Mouse (Mus musculus): ENCODE results near the gene Dgkd. TPM values are rescaled to one million over a fixed set of nuclear protein-coding genes. Genes with fewer than 3 reads are reported as not detected.

The Dgkd gene
- polyA plus RNA-seq, 1 experiment from 2014 or later: 38.4 TPM

DNA sequence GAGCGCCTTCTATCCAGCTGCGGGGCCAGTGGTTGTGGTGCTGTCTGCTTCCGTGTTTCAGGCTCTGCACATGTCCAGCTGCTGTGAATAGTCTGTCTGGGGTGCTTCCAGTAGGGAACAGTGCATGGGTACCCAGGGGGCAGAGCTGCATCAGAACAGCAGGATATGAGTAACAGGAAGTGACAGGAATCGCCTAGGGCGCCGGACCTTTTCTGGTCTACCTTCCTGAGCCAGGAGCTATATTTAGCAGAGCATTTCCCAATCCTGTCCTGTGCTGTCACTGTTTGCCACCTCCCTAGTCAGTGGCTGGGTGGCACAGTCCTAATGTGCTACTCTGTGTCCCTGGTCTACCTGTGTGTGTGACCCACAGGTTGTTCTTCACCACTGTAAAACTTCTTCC, 47.9 kb downstream of the Dgkd start:
- H3K4me3 ChIP-seq (ENCODE audit: low read depth, low read length): no peak overlapping the region
- DNase-seq (ENCODE audit: low spot score): no peak
- no peaks in the 10 kb centered on the region for H3K4me1 ChIP-seq (replicated peaks; ENCODE audit: control insufficient read depth, insufficient read depth, low read length)
- H3K4me2 ChIP-seq (ENCODE audit: low read length): no peak overlapping the region
- 0 out of 2 replicates have a peak, but pooled peaks cover 3% of the 10 kb centered on the region for H3K36me3 ChIP-seq (ENCODE audit: control insufficient read depth, insufficient read depth, low read length)
- 85% methylated on average over 6 of the region's 6 CpGs for whole genome bisulfite sequencing
- H3K9me3 ChIP-seq (ENCODE audit: control insufficient read depth, low read length): no peaks in the 10 kb centered on the region
- H3K27ac ChIP-seq (ENCODE audit: low read depth): no peak overlapping the region
- no peaks in the 10 kb centered on the region for H3K27me3 ChIP-seq (replicated peaks; ENCODE audit: control insufficient read depth, insufficient read depth, low read length)
- no peak for ATAC-seq (replicated peaks; ENCODE audit: low FRiP score, low TSS enrichment, low read depth)
- no peak overlapping the region for H3K9ac ChIP-seq (ENCODE audit: low read length)

DNA sequence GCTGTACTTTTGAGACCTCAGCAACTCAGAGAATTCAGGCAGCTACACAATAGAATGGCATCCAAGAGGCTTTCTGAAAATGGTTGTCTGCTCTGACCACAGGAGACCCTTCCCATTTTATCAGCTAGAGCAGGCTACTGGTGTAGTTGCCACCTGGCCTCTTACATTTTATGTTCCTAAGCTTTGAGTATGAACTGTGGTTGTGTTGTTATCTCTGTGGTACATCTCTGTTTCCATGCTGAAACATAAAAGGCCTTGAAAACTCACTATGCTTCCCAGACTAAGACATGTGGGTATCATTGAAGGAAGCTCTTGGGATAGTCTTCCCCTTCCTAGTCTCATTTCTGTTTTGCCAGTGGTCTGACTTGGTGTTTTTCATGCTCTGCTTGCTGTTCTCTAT, 49.1 kb downstream of the Dgkd start:
- Histone ChIP-seq H3K9me3 (ENCODE audit: control insufficient read depth, low read length) (no peaks in the 10 kb centered on the region), H3K4me1 (replicated peaks; ENCODE audit: control insufficient read depth, insufficient read depth, low read length) (no peaks in the 10 kb centered on the region), H3K4me3 (ENCODE audit: low read depth, low read length) (no peak overlapping the region), H3K4me2 (ENCODE audit: low read length) (no peak overlapping the region), H3K27ac (ENCODE audit: low read depth) (no peak overlapping the region), H3K27me3 (replicated peaks; ENCODE audit: control insufficient read depth, insufficient read depth, low read length) (no peaks in the 10 kb centered on the region), H3K36me3 (ENCODE audit: control insufficient read depth, insufficient read depth, low read length) (0 out of 2 replicates have a peak, but pooled peaks cover 3% of the 10 kb centered on the region), H3K9ac (ENCODE audit: low read length) (no peak overlapping the region)
- DNase-seq (ENCODE audit: low spot score) (no peak), ATAC-seq (replicated peaks; ENCODE audit: low FRiP score, low TSS enrichment, low read depth) (no peak)

DNA sequence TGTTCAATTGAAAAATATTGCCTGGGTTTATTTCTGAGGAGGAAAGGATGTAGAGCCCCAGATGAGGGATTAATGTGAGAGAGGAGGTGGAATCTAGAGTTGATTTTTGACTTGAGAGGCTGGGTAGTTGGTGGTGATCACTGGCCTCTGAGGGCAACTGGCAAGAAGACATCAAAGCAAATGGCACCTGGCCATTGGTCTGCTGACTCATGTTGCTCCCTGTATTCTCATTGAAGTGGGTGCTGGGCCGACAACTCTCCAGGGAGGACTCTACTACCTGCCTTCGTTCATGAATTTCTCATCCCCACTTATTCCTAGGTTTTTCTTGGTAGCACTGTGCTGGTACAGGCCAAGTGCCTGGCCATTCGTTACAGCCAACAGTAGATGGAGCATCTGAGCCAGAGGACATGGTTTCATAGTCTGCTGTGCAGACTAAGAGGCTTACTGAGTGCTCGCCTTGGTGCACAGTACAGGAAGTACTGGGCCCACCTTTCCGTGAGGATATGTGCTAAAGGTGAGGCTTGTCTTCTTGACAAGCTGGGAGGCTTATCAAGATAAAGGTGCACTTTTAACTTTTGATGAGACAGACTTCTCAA, 53.4 kb downstream of the Dgkd start:
- Histone ChIP-seq H3K27ac (ENCODE audit: low read depth) (no peak overlapping the region), H3K4me2 (ENCODE audit: low read length) (no peak overlapping the region), H3K9me3 (ENCODE audit: control insufficient read depth, low read length) (no peaks in the 10 kb centered on the region), H3K4me1 (replicated peaks; ENCODE audit: control insufficient read depth, insufficient read depth, low read length) (peaks cover 8% of the 10 kb centered on the region; the same call in 1 of the 2 replicates), H3K36me3 (ENCODE audit: control insufficient read depth, insufficient read depth, low read length) (0 out of 2 replicates have a peak, but pooled peaks cover under 1% of the 10 kb centered on the region), H3K9ac (ENCODE audit: low read length) (no peak overlapping the region), H3K27me3 (replicated peaks; ENCODE audit: control insufficient read depth, insufficient read depth, low read length) (no peaks in the 10 kb centered on the region), H3K4me3 (ENCODE audit: low read depth, low read length) (no peak overlapping the region)
- DNase-seq (ENCODE audit: low spot score) (no peak), ATAC-seq (replicated peaks; ENCODE audit: low FRiP score, low TSS enrichment, low read depth) (0 out of 2 replicates have a peak, but pooled peaks have one; percentile 55)
- 82% methylated on average over 5 of the region's 5 CpGs for WGBS

DNA sequence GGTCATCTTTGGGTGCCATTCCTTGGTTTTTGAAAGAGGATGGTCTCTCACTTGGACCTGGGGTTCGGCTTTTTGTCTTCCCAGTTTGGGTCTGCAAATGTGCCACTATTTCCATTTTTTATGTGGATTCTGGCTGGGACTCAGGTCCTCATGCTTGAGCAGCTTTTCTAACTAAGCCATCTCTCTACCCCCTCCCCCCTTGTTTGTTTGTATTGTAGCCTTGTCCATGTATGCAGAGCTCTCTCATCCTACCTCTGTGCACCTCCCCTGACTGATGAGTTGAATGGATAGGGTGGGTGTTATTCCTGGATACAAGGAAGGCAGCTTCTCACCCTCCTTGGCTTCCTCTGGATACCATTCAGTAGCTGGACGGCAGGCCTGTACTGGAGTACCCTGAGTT, 54.9 kb downstream of the Dgkd start:
- DNase-seq (ENCODE audit: low spot score) (no peak), ATAC-seq (replicated peaks; ENCODE audit: low FRiP score, low TSS enrichment, low read depth) (no peak)
- Histone ChIP-seq H3K36me3 (ENCODE audit: control insufficient read depth, insufficient read depth, low read length) (no peaks in the 10 kb centered on the region), H3K4me1 (replicated peaks; ENCODE audit: control insufficient read depth, insufficient read depth, low read length) (peaks cover 11% of the 10 kb centered on the region; the same call in 1 of the 2 replicates), H3K9me3 (ENCODE audit: control insufficient read depth, low read length) (no peaks in the 10 kb centered on the region), H3K27ac (ENCODE audit: low read depth) (no peak overlapping the region), H3K27me3 (replicated peaks; ENCODE audit: control insufficient read depth, insufficient read depth, low read length) (no peaks in the 10 kb centered on the region), H3K9ac (ENCODE audit: low read length) (no peak overlapping the region), H3K4me2 (ENCODE audit: low read length) (no peak overlapping the region), H3K4me3 (ENCODE audit: low read depth, low read length) (no peak overlapping the region)
- 94% methylated on average over 2 of the region's 2 CpGs for WGBS

DNA sequence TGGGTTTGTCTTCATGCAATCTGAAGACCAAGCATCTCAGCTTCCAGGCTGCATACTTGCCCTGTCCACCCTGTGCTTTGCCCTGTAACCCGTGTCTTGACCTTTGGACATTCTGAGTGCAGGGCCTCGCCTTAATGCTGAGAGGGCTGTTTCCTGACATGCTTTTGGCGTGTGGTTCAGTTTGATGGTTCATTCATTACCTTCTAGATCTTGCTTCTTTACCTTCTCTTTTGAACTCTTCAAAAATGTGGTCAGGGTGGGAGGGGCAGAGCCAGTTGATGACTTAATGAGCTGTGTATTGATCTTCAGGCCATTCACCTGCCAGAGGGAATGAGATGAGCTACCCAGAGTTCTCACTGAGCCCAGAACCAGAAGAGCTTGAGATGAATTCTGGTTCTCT, 55.6 kb downstream of the Dgkd start:
- DNase-seq (ENCODE audit: low spot score): no peak
- H3K9me3 ChIP-seq (ENCODE audit: control insufficient read depth, low read length): no peaks in the 10 kb centered on the region
- WGBS: 72% methylated on average over 3 of the region's 3 CpGs
- no peak overlapping the region for H3K4me2 ChIP-seq (ENCODE audit: low read length)
- no peaks in the 10 kb centered on the region for H3K27me3 ChIP-seq (replicated peaks; ENCODE audit: control insufficient read depth, insufficient read depth, low read length)
- no peak overlapping the region for H3K9ac ChIP-seq (ENCODE audit: low read length)
- no peaks in the 10 kb centered on the region for H3K36me3 ChIP-seq (ENCODE audit: control insufficient read depth, insufficient read depth, low read length)
- no peak for ATAC-seq (replicated peaks; ENCODE audit: low FRiP score, low TSS enrichment, low read depth)
- no peak overlapping the region for H3K27ac ChIP-seq (ENCODE audit: low read depth)
- H3K4me1 ChIP-seq (replicated peaks; ENCODE audit: control insufficient read depth, insufficient read depth, low read length): peaks cover 11% of the 10 kb centered on the region; the same call in 1 of the 2 replicates
- no peak overlapping the region for H3K4me3 ChIP-seq (ENCODE audit: low read depth, low read length)

DNA sequence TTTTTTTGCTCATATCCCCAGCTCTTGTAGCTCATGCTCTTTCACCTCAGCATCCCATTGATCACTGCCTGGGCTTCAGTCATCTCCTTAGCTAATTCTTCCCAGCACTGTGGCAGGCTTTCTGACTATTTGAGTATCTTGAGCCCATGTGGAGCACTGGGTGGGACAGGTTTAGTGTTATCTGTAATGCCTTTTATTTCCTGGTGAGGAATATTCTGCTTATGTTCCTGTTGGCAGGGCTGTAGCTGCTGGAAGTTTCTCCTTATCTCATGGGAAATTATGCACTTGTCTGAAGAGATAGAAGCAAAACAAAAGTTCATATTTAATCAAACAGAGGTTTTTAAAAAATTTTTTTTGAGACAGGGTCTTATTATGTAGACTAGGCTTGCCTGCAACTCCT, 56.5 kb downstream of the Dgkd start:
- ATAC-seq (replicated peaks; ENCODE audit: low FRiP score, low TSS enrichment, low read depth) (no peak), DNase-seq (ENCODE audit: low spot score) (no peak)
- H3K36me3 ChIP-seq (ENCODE audit: control insufficient read depth, insufficient read depth, low read length): no peaks in the 10 kb centered on the region
- no peaks in the 10 kb centered on the region for H3K27me3 ChIP-seq (replicated peaks; ENCODE audit: control insufficient read depth, insufficient read depth, low read length)
- peaks cover 11% of the 10 kb centered on the region; the same call in 1 of the 2 replicates for H3K4me1 ChIP-seq (replicated peaks; ENCODE audit: control insufficient read depth, insufficient read depth, low read length)
- no peak overlapping the region for H3K4me2 ChIP-seq (ENCODE audit: low read length)
- no peaks in the 10 kb centered on the region for H3K9me3 ChIP-seq (ENCODE audit: control insufficient read depth, low read length)
- H3K9ac ChIP-seq (ENCODE audit: low read length): no peak overlapping the region
- no peak overlapping the region for H3K27ac ChIP-seq (ENCODE audit: low read depth)
- no peak overlapping the region for H3K4me3 ChIP-seq (ENCODE audit: low read depth, low read length)

DNA sequence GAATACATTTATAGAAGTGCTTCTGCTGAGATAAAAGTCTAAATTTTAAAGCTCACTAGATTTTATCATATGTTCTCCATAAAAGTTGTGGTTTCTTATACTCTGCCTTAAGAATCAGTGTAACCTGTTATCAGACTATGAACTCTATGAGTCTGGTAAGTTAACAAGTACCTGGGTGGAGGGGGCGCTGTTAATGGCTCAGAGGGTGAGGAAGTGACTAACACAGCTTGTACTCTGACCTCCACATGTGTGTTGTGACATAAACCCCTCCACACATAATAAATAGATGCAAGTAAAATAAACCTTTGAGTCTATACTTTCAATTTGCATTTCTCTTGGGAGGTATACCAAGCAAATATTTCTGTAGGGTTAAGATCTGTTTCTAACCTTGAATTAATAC, 57.3 kb downstream of the Dgkd start:
- H3K9me3 ChIP-seq (ENCODE audit: control insufficient read depth, low read length): no peaks in the 10 kb centered on the region
- H3K9ac ChIP-seq (ENCODE audit: low read length): no peak overlapping the region
- no peak overlapping the region for H3K4me3 ChIP-seq (ENCODE audit: low read depth, low read length)
- H3K27me3 ChIP-seq (replicated peaks; ENCODE audit: control insufficient read depth, insufficient read depth, low read length): no peaks in the 10 kb centered on the region
- no peak overlapping the region for H3K4me2 ChIP-seq (ENCODE audit: low read length)
- no peak overlapping the region for H3K27ac ChIP-seq (ENCODE audit: low read depth)
- H3K36me3 ChIP-seq (ENCODE audit: control insufficient read depth, insufficient read depth, low read length): 0 out of 2 replicates have a peak, but pooled peaks cover 5% of the 10 kb centered on the region
- no peak for ATAC-seq (replicated peaks; ENCODE audit: low FRiP score, low TSS enrichment, low read depth)
- WGBS: 74% methylated on average over 1 of the region's 1 CpGs
- DNase-seq (ENCODE audit: low spot score): no peak
- H3K4me1 ChIP-seq (replicated peaks; ENCODE audit: control insufficient read depth, insufficient read depth, low read length): peaks cover 11% of the 10 kb centered on the region; the same call in 1 of the 2 replicates

DNA sequence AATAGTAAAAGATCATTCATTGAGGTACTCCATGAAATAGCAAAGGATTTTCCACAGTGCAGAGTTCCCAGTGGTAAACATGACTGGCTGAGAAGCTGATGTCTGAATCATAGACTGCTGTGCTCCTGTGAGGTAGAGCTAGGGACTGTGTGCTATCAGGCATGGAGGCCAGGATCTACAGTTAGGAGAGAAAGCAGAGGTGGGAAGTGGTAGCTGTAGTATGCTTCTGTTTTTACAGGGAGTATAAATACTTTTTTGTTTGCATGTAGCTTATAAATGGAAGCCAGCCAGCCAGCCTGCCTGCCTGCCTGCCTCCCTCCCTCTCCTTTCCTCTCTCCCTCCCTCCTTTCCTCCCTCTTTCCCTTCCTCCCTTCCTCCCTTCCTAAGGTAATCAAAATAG, 60.3 kb downstream of the Dgkd start:
- Histone ChIP-seq H3K4me3 (ENCODE audit: low read depth, low read length) (no peak overlapping the region), H3K4me2 (ENCODE audit: low read length) (no peak overlapping the region), H3K9ac (ENCODE audit: low read length) (no peak overlapping the region), H3K4me1 (replicated peaks; ENCODE audit: control insufficient read depth, insufficient read depth, low read length) (peaks cover 11% of the 10 kb centered on the region; the same call in 1 of the 2 replicates), H3K36me3 (ENCODE audit: control insufficient read depth, insufficient read depth, low read length) (peaks cover 32% of the 10 kb centered on the region), H3K27me3 (replicated peaks; ENCODE audit: control insufficient read depth, insufficient read depth, low read length) (no peaks in the 10 kb centered on the region), H3K27ac (ENCODE audit: low read depth) (no peak overlapping the region), H3K9me3 (ENCODE audit: control insufficient read depth, low read length) (no peaks in the 10 kb centered on the region)
- no peak for ATAC-seq (replicated peaks; ENCODE audit: low FRiP score, low TSS enrichment, low read depth)
- no peak for DNase-seq (ENCODE audit: low spot score)

DNA sequence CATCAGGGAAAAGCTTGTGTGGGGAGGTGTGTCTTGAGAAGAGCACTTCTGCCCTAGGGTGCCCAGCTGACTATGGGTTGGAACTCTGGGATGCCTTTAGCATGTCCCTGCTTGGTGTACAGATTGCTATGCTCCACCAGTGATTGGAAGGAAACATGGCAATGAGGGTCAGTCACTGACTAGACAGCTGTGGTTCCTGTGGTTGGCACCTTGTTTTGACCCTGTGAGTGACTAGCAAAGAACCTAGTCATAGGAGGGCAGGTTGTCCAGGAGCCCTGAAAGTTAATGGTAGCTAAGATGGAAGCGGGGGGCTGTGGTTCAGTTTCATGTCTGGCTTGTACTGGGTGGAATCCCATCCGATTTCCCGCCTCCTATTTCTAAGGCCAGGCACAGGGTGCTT, 64.3 kb downstream of the Dgkd start:
- no peak overlapping the region for H3K4me3 ChIP-seq (ENCODE audit: low read depth, low read length)
- H3K4me2 ChIP-seq (ENCODE audit: low read length): no peak overlapping the region
- H3K9me3 ChIP-seq (ENCODE audit: control insufficient read depth, low read length): no peaks in the 10 kb centered on the region
- H3K27me3 ChIP-seq (replicated peaks; ENCODE audit: control insufficient read depth, insufficient read depth, low read length): no peaks in the 10 kb centered on the region
- H3K9ac ChIP-seq (ENCODE audit: low read length): no peak overlapping the region
- DNase-seq (ENCODE audit: low spot score): no peak
- no peak for ATAC-seq (replicated peaks; ENCODE audit: low FRiP score, low TSS enrichment, low read depth)
- no peak overlapping the region for H3K27ac ChIP-seq (ENCODE audit: low read depth)
- WGBS: 93% methylated on average over 3 of the region's 3 CpGs
- H3K36me3 ChIP-seq (ENCODE audit: control insufficient read depth, insufficient read depth, low read length): peaks cover 64% of the 10 kb centered on the region
- H3K4me1 ChIP-seq (replicated peaks; ENCODE audit: control insufficient read depth, insufficient read depth, low read length): peaks cover 3% of the 10 kb centered on the region; the same call in 1 of the 2 replicates

Measured in intestine, embryonic 14.5 days (tissue).